Mouse (Mus musculus): ENCODE measurements around the gene Stard10.

- no peak for TF ChIP-seq CTCF (IDR thresholded peaks at IDR 0.05; ENCODE audit: low read depth, low read length)
- TF ChIP-seq POLR2A (IDR thresholded peaks at IDR 0.05; ENCODE audit: extremely low read depth, insufficient read depth, low read length), result no peak
Observed at GRCm38 (mm10) chr7:101293611-101294010, 23.3 kb upstream of the Stard10 start.

All from liver, adult 2 months (tissue).